Mouse (Mus musculus) liver, postnatal 0 days (tissue): Measurements from ENCODE around the gene Kdm8. TPM values are rescaled to one million over a fixed set of nuclear protein-coding genes. Genes with fewer than 3 reads are reported as not detected.

Experiments
- ATAC-seq: fragments of 200-750 bp; cut with Nextera tagmentation; 2 replicates; pipeline ENCODE4 v1.8.0; 2017; ENCODE audit warnings: mild to moderate bottlenecking, moderate library complexity
- DNase-seq: peaks from one replicate; pipeline ENCODE4 v3.0.0-alpha.2; 2016
- H3K27ac ChIP-seq: fragments of 300-500 bp; sonication (generic); 2 replicates; pipeline ENCODE4 v1.5.1; 2014; ENCODE audit warnings: antibody characterized with exemption, moderate library complexity, mild to moderate bottlenecking, low read depth
- H3K27me3 ChIP-seq: fragments of 300-500 bp; sonication (generic); 2 replicates; pipeline ENCODE4 v1.6.1; 2014; ENCODE audit warnings: low read length, control low read depth, mixed read lengths; ENCODE audit not compliant: insufficient read depth
- H3K36me3 ChIP-seq: fragments of 300-500 bp; sonication (generic); replicated peaks from 2 replicates; pipeline ENCODE4 v1.6.1; 2014; ENCODE audit warnings: mild to moderate bottlenecking, control low read depth, low read length, moderate library complexity, mixed read lengths; ENCODE audit not compliant: insufficient read depth
- H3K4me1 ChIP-seq: fragments of 300-500 bp; sonication (generic); 2 replicates; pipeline ENCODE4 v1.6.1; 2014; ENCODE audit warnings: antibody characterized with exemption, mild to moderate bottlenecking, control low read depth; ENCODE audit not compliant: insufficient read depth
- H3K4me2 ChIP-seq: fragments of 300-500 bp; sonication (generic); 2 replicates; pipeline ENCODE4 v1.6.1; 2014; ENCODE audit warnings: low read depth, mild to moderate bottlenecking, low read length, moderate library complexity, mixed read lengths
- H3K4me3 ChIP-seq: fragments of 300-500 bp; sonication (generic); 2 replicates; pipeline ENCODE4 v1.5.1; 2014; ENCODE audit warnings: low read depth, low read length
- H3K9ac ChIP-seq: fragments of 300-500 bp; sonication (generic); replicated peaks from 2 replicates; pipeline ENCODE4 v1.6.1; 2014; ENCODE audit warnings: mild to moderate bottlenecking, moderate library complexity
- H3K9me3 ChIP-seq: fragments of 300-500 bp; sonication (generic); 2 replicates; pipeline ENCODE4 v1.6.1; 2016; ENCODE audit warnings: mild to moderate bottlenecking, control low read depth, low read length, mixed read lengths
- CTCF ChIP-seq: sonication (generic); IDR thresholded peaks from 2 replicates; pipeline ENCODE4 v1.5.1; 2016; ENCODE audit warnings: antibody characterized with exemption, low read depth
- EP300 ChIP-seq: IDR thresholded peaks from 2 replicates; pipeline ENCODE4 v1.6.1; 2016; ENCODE audit warnings: antibody characterized with exemption, low read depth, mild to moderate bottlenecking
- WGBS: fragments of 180-500 bp; shearing (Covaris S2); extraction: QIAGEN DNeasy Blood & Tissue Kit; methylation state at CpG from one replicate; pipeline ENCODE4 v1.1.7; 2014; ENCODE audit not compliant: insufficient replicate concordance; 5-methylcytosine and 5-hydroxymethylcytosine counted together
- polyA plus RNA-seq: library from polyadenylated mRNA; unstranded; fragments of >200 nt; fragmentation: Nextera tagmentation; extraction: Ambion mirVana; gene quantifications from 2 replicates; pipeline ENCODE4 v1.2.1, GENCODE M21; 2015

Gene Kdm8
- polyA plus RNA-seq, 1 experiment from 2014 or later: 2.8 TPM

GRCm38 (mm10) chr7:125482886-125483285 lies 38.4 kb downstream of the Kdm8 start:
- WGBS: 63% methylated on average over 2 of the region's 2 CpGs
- peaks cover 25% of the 10 kb centered on the region for H3K4me1 ChIP-seq
- H3K9ac ChIP-seq: no peak overlapping the region
- H3K36me3 ChIP-seq: peaks cover 36% of the 10 kb centered on the region
- TF ChIP-seq CTCF (no peak), EP300 (no peak)
- H3K27me3 ChIP-seq: no peaks in the 10 kb centered on the region
- H3K9me3 ChIP-seq: no peaks in the 10 kb centered on the region
- DNase-seq: no peak
- no peak for ATAC-seq
- no peak overlapping the region for H3K4me3 ChIP-seq
- H3K27ac ChIP-seq: no peak overlapping the region
- H3K4me2 ChIP-seq: no peak overlapping the region

GRCm38 (mm10) chr7:125484791-125485190 lies 40.3 kb downstream of the Kdm8 start:
- ATAC-seq: no peak
- DNase-seq: no peak
- Histone ChIP-seq H3K27ac (no peak overlapping the region), H3K9me3 (no peaks in the 10 kb centered on the region), H3K4me3 (no peak overlapping the region), H3K9ac (no peak overlapping the region), H3K4me1 (peaks cover 33% of the 10 kb centered on the region), H3K27me3 (no peaks in the 10 kb centered on the region), H3K36me3 (peaks cover 36% of the 10 kb centered on the region), H3K4me2 (no peak overlapping the region)
- WGBS: 90% methylated on average over 7 of the region's 7 CpGs
- TF ChIP-seq EP300 (no peak), CTCF (no peak)

- Histone ChIP-seq H3K4me3 (no peak overlapping the region), H3K27me3 (no peaks in the 10 kb centered on the region), H3K36me3 (peaks cover 33% of the 10 kb centered on the region), H3K9ac (no peak overlapping the region), H3K27ac (no peak overlapping the region), H3K4me2 (no peak overlapping the region), H3K4me1 (peaks cover 43% of the 10 kb centered on the region), H3K9me3 (no peaks in the 10 kb centered on the region)
- ATAC-seq (no peak), DNase-seq (no peak)
- WGBS: 89% methylated on average over 16 of the region's 16 CpGs
- no peak for TF ChIP-seq CTCF
- TF ChIP-seq EP300: no peak
Measured at GRCm38 (mm10) chr7:125486121-125486630, 41.7 kb downstream of the Kdm8 start.

- TF ChIP-seq CTCF: no peak
- no peak for TF ChIP-seq EP300
- 66% methylated on average over 10 of the region's 10 CpGs for WGBS
- Histone ChIP-seq H3K4me2 (peak overlapping the region; percentile 50), H3K4me3 (no peak overlapping the region), H3K36me3 (peaks cover 28% of the 10 kb centered on the region), H3K27ac (no peak overlapping the region), H3K4me1 (peaks cover 46% of the 10 kb centered on the region), H3K9me3 (no peaks in the 10 kb centered on the region), H3K9ac (no peak overlapping the region), H3K27me3 (no peaks in the 10 kb centered on the region)
- no peak for ATAC-seq
- peak; percentile 50 for DNase-seq
Measured at GRCm38 (mm10) chr7:125487126-125487525, 42.6 kb downstream of the Kdm8 start.

GRCm38 (mm10) chr7:125488706-125489105 lies 44.2 kb downstream of the Kdm8 start:
- no peak for DNase-seq
- no peaks in the 10 kb centered on the region for H3K27me3 ChIP-seq
- peaks cover 25% of the 10 kb centered on the region for H3K36me3 ChIP-seq
- TF ChIP-seq CTCF: no peak
- H3K9me3 ChIP-seq: no peaks in the 10 kb centered on the region
- no peak overlapping the region for H3K27ac ChIP-seq
- H3K4me2 ChIP-seq: no peak overlapping the region
- H3K4me3 ChIP-seq: no peak overlapping the region
- peaks cover 37% of the 10 kb centered on the region for H3K4me1 ChIP-seq
- no peak overlapping the region for H3K9ac ChIP-seq
- WGBS: 72% methylated on average over 6 of the region's 6 CpGs
- no peak for ATAC-seq

- peaks cover 37% of the 10 kb centered on the region for H3K4me1 ChIP-seq
- H3K36me3 ChIP-seq: peaks cover 17% of the 10 kb centered on the region
- WGBS: 75% methylated on average over 2 of the region's 2 CpGs
- no peaks in the 10 kb centered on the region for H3K27me3 ChIP-seq
- DNase-seq (no peak), ATAC-seq (no peak)
- H3K4me2 ChIP-seq: peak overlapping the region; percentile 77; the same call in 1 of the 2 replicates
- TF ChIP-seq EP300 (no peak), CTCF (no peak)
- no peaks in the 10 kb centered on the region for H3K9me3 ChIP-seq
- H3K4me3 ChIP-seq: no peak overlapping the region
- no peak overlapping the region; the same call in 1 of the 2 replicates for H3K9ac ChIP-seq
- H3K27ac ChIP-seq: no peak overlapping the region
Measured at GRCm38 (mm10) chr7:125489636-125490035, 45.2 kb downstream of the Kdm8 start.
